Mouse (Mus musculus) kidney, adult 2 months (tissue): ENCODE results near the gene Gm20696.

Source experiments
- CTCF ChIP-seq: fragments of 200-500 bp; conservative IDR thresholded peaks from 2 replicates; pipeline ENCODE4 v1.5.1; 2011; ENCODE audit warnings: low read depth, mild to moderate bottlenecking, control low read depth, low read length, moderate library complexity, mixed read lengths; ENCODE audit not compliant: insufficient read depth, insufficient read length
- POLR2A ChIP-seq: fragments of 200-500 bp; IDR thresholded peaks from one replicate; pipeline ENCODE4 v1.6.1; 2011; ENCODE audit warnings: low read depth, low read length, control low read depth

- TF ChIP-seq CTCF, result no peak
- no peak for TF ChIP-seq POLR2A
Observed at GRCm38 (mm10) chr6:99617415-99617814, 49.2 kb downstream of the Gm20696 start.
